Mouse (Mus musculus) right cerebral cortex, adult 2 months (tissue): ENCODE measurements around the gene Mia2.
"Not testable (repeated sequence)": the region's sequence is repeated elsewhere in the genome, so short reads cannot be mapped to it uniquely, and the experiment has no call there.

Experiments
- DNase-seq, 2 experiments: peaks; one replicate each; pipeline ENCODE4 v3.0.0; 2021 to 2022; ENCODE audit warnings: low spot score in 2 of 2

Mia2 gene

DNA sequence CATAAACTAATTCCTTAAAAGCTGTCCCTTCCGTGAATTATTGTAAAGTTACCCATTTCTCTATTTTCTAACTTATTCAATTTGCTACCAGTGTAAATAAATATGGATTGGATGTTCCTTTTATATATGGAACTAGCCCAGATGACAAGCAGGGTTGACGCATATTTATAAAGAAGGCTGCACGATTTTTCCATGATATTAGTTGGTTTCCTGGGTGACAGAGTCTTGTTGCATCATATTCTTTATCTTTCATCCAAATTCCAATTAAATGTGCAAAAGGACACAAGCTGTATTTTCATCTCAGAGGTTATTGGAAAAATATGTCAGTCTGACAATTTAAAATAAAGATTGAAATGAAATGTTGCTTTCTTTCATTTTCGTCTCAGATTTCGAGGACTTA, 142.8 kb downstream of the Mia2 start:
- DNase-seq, result no peak

GRCm38 (mm10) chr12:59241031-59241430, 145.4 kb downstream of the Mia2 start:
- DNase-seq, result not testable (repeated sequence)
